Mouse (Mus musculus) hindbrain, embryonic 14.5 days (tissue): ENCODE measurements around the gene Ntmt1. TPM values are rescaled to one million over a fixed set of nuclear protein-coding genes. Genes with fewer than 3 reads are reported as not detected.

Source experiments
- ATAC-seq: fragments of 200-750 bp; cut with Nextera tagmentation; 2 replicates; pipeline ENCODE4 v1.8.0; 2017; ENCODE audit warnings: moderate number of reproducible peaks, mild to moderate bottlenecking, moderate TSS enrichment, moderate library complexity; ENCODE audit not compliant: low FRiP score
- DNase-seq: peaks from one replicate; pipeline ENCODE4 v3.0.0-alpha.2; 2015; ENCODE audit warnings: low spot score
- H3K27ac ChIP-seq: fragments of 300-500 bp; sonication (generic); 2 replicates; pipeline ENCODE4 v1.5.1; 2014; ENCODE audit warnings: mild to moderate bottlenecking, moderate library complexity
- H3K27me3 ChIP-seq: fragments of 300-500 bp; sonication (generic); 2 replicates; pipeline ENCODE4 v1.6.1; 2014; ENCODE audit warnings: mild to moderate bottlenecking, low read length, mixed read lengths; ENCODE audit not compliant: control insufficient read depth, insufficient read depth
- H3K36me3 ChIP-seq: fragments of 300-500 bp; sonication (generic); replicated peaks from 2 replicates; pipeline ENCODE4 v1.6.1; 2014; ENCODE audit not compliant: control insufficient read depth, insufficient read depth
- H3K4me1 ChIP-seq: fragments of 300-500 bp; sonication (generic); replicated peaks from 2 replicates; pipeline ENCODE4 v1.6.1; 2014; ENCODE audit warnings: antibody characterized with exemption, low read length, mixed read lengths; ENCODE audit not compliant: control insufficient read depth, insufficient read depth
- H3K4me2 ChIP-seq: fragments of 300-500 bp; sonication (generic); replicated peaks from 2 replicates; pipeline ENCODE4 v1.6.1; 2014; ENCODE audit warnings: mild to moderate bottlenecking, moderate library complexity
- H3K4me3 ChIP-seq: fragments of 300-500 bp; sonication (generic); replicated peaks from 2 replicates; pipeline ENCODE4 v1.5.1; 2014; ENCODE audit warnings: mild to moderate bottlenecking, low read length
- H3K9ac ChIP-seq: fragments of 300-500 bp; sonication (generic); 2 replicates; pipeline ENCODE4 v1.6.1; 2014
- H3K9me3 ChIP-seq: fragments of 300-500 bp; sonication (generic); 2 replicates; pipeline ENCODE4 v1.6.1; 2016; ENCODE audit warnings: low read length; ENCODE audit not compliant: control insufficient read depth
- WGBS: fragments of 180-500 bp; shearing (Covaris S2); extraction: QIAGEN DNeasy Blood & Tissue Kit; methylation state at CpG from one replicate; pipeline ENCODE4 v1.1.7; 2014; 5-methylcytosine and 5-hydroxymethylcytosine counted together
- polyA plus RNA-seq: library from polyadenylated mRNA; unstranded; fragments of >200 nt; fragmentation: Nextera tagmentation; extraction: Ambion mirVana; gene quantifications from 2 replicates; pipeline ENCODE4 v1.2.1, GENCODE M21; 2014

Gene Ntmt1
- polyA plus RNA-seq, 1 experiment from 2014 or later: 102 TPM

- DNase-seq (no peak), ATAC-seq (no peak)
- no peaks in the 10 kb centered on the region for H3K36me3 ChIP-seq
- 0 out of 2 replicates have a peak overlapping the region, but pooled peaks have one; percentile 38 for H3K4me3 ChIP-seq
- H3K9me3 ChIP-seq: no peaks in the 10 kb centered on the region
- H3K27me3 ChIP-seq: peaks cover 38% of the 10 kb centered on the region
- no peak overlapping the region for H3K27ac ChIP-seq
- WGBS: 82% methylated on average over 8 of the region's 8 CpGs
- H3K4me1 ChIP-seq: no peaks in the 10 kb centered on the region; the same call in 1 of the 2 replicates
- peak overlapping the region; percentile 66; the same call in 1 of the 2 replicates for H3K4me2 ChIP-seq
- no peak overlapping the region for H3K9ac ChIP-seq
Measured at GRCm38 (mm10) chr2:30846236-30846635, 38.6 kb downstream of the Ntmt1 start.

- Histone ChIP-seq H3K27me3 (peaks cover 38% of the 10 kb centered on the region), H3K9me3 (no peaks in the 10 kb centered on the region), H3K4me2 (no peak overlapping the region), H3K4me1 (no peaks in the 10 kb centered on the region; the same call in 1 of the 2 replicates), H3K4me3 (no peak overlapping the region), H3K9ac (no peak overlapping the region), H3K36me3 (no peaks in the 10 kb centered on the region), H3K27ac (no peak overlapping the region)
- 30% methylated on average over 6 of the region's 6 CpGs for WGBS
- no peak for DNase-seq
- ATAC-seq: no peak
Measured at GRCm38 (mm10) chr2:30846723-30847122, 39.1 kb downstream of the Ntmt1 start.

GRCm38 (mm10) chr2:30848184-30848583 is 40.6 kb downstream of the Ntmt1 start:
- Histone ChIP-seq H3K4me2 (no peak overlapping the region), H3K36me3 (no peaks in the 10 kb centered on the region), H3K9me3 (no peaks in the 10 kb centered on the region), H3K27me3 (peaks cover 33% of the 10 kb centered on the region), H3K9ac (no peak overlapping the region), H3K4me3 (no peak overlapping the region), H3K27ac (no peak overlapping the region), H3K4me1 (no peaks in the 10 kb centered on the region; the same call in 1 of the 2 replicates)
- 64% methylated on average over 8 of the region's 8 CpGs for WGBS
- ATAC-seq (no peak), DNase-seq (no peak)

GRCm38 (mm10) chr2:30850581-30850980 is 43.0 kb downstream of the Ntmt1 start:
- Histone ChIP-seq H3K4me3 (no peak overlapping the region), H3K27ac (no peak overlapping the region), H3K4me2 (no peak overlapping the region), H3K9ac (no peak overlapping the region), H3K27me3 (peaks cover 15% of the 10 kb centered on the region), H3K4me1 (no peaks in the 10 kb centered on the region; the same call in 1 of the 2 replicates), H3K36me3 (no peaks in the 10 kb centered on the region), H3K9me3 (no peaks in the 10 kb centered on the region)
- ATAC-seq (no peak), DNase-seq (no peak)
- WGBS: 70% methylated on average over 6 of the region's 6 CpGs

- Histone ChIP-seq H3K36me3 (no peaks in the 10 kb centered on the region), H3K9me3 (no peaks in the 10 kb centered on the region), H3K9ac (peak overlapping the region; percentile 20; the same call in 1 of the 2 replicates), H3K4me2 (no peak overlapping the region), H3K4me3 (no peak overlapping the region), H3K4me1 (no peaks in the 10 kb centered on the region; the same call in 1 of the 2 replicates), H3K27me3 (no peaks in the 10 kb centered on the region), H3K27ac (no peak overlapping the region)
- no peak for DNase-seq
- no peak for ATAC-seq
- WGBS: 37% methylated on average over 20 of the region's 20 CpGs
Measured at GRCm38 (mm10) chr2:30852771-30853313, 45.2 kb downstream of the Ntmt1 start.

DNA sequence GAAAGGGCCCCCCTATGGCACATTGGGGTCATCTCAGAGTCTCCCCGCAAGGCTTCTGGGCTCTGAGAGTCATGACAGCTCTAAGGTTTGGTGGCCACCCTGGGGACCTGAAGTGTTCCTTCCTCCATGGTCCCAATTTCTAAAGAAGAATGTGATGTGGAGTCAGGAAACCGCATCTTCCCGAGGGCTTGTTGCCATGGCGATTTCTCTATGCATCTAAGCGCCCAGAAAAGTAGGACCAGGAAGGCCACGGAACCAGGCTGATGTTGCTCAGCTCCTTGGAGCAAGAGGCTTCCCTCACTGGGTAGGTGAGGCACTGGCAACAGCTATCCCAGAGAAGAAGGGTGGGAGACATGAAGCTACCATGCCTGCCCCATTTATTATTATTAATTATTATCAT is 49.5 kb downstream of the Ntmt1 start:
- ATAC-seq: no peak
- Histone ChIP-seq H3K4me1 (no peaks in the 10 kb centered on the region; the same call in 1 of the 2 replicates), H3K9ac (no peak overlapping the region), H3K9me3 (no peaks in the 10 kb centered on the region), H3K4me2 (no peak overlapping the region), H3K27ac (no peak overlapping the region), H3K4me3 (no peak overlapping the region), H3K27me3 (no peaks in the 10 kb centered on the region), H3K36me3 (no peaks in the 10 kb centered on the region)
- DNase-seq: no peak
- WGBS: 49% methylated on average over 6 of the region's 6 CpGs

DNA sequence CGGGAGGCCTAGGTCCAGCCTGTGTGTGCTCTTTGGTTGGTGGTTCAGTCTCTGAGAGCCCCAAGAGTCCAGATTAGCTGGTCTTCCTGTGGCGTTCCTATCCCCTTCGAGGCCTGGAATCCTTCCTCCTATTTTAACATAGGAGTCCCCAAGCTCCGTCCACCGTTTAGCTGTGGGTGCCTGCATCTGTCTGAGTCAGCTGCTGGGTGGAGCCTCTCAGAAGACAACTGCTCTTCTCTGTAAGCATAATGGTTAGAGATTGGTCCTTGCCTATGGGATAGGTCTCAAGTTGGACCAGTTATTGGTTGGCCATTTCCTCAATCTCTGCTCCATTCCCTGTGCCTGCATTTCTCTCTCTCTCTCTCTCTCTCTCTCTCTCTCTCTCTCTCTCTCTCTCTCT is 52.2 kb downstream of the Ntmt1 start:
- no peak overlapping the region for H3K4me3 ChIP-seq
- no peak overlapping the region for H3K27ac ChIP-seq
- no peak overlapping the region for H3K4me2 ChIP-seq
- no peak overlapping the region for H3K9ac ChIP-seq
- H3K9me3 ChIP-seq: no peaks in the 10 kb centered on the region
- H3K4me1 ChIP-seq: peaks cover 4% of the 10 kb centered on the region; the same call in 1 of the 2 replicates
- H3K36me3 ChIP-seq: no peaks in the 10 kb centered on the region
- WGBS: 86% methylated on average over 5 of the region's 5 CpGs
- ATAC-seq (no peak), DNase-seq (no peak)
- H3K27me3 ChIP-seq: peaks cover 10% of the 10 kb centered on the region

DNA sequence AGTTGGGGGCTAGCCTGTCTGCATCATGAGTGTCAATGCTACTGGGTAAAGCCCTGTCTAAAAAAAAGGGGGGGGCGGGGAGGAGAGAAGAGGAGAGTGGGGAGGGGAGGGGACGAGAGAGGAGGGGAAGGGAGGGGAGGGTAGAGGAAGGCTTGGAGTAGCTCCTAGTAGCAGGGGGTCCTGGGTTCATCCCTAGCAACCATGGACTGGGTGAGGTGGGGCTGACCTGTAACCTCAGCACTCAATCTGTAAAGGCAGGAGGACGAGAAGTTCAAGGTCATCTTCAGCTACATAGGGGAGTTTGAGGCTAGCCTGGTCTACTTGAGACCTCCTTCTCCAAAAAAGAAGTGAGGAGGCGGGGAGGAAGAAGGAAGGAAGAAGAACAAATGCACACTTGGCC is 54.5 kb downstream of the Ntmt1 start:
- no peak overlapping the region for H3K4me3 ChIP-seq
- H3K27me3 ChIP-seq: peaks cover 16% of the 10 kb centered on the region
- 27% methylated on average over 2 of the region's 4 CpGs for WGBS

GRCm38 (mm10) chr2:30863574-30863973 is 55.9 kb downstream of the Ntmt1 start:
- DNase-seq: no peak
- no peak overlapping the region for H3K27ac ChIP-seq
- H3K36me3 ChIP-seq: no peaks in the 10 kb centered on the region
- H3K4me3 ChIP-seq: no peak overlapping the region
- H3K9ac ChIP-seq: no peak overlapping the region
- H3K27me3 ChIP-seq: peaks cover 16% of the 10 kb centered on the region
- 81% methylated on average over 9 of the region's 9 CpGs for WGBS
- peaks cover 7% of the 10 kb centered on the region; the same call in 1 of the 2 replicates for H3K4me1 ChIP-seq
- no peak for ATAC-seq
- no peaks in the 10 kb centered on the region for H3K9me3 ChIP-seq
- H3K4me2 ChIP-seq: no peak overlapping the region

More for the DNA sequence above, 54.5 kb downstream of the Ntmt1 start:
- Histone ChIP-seq H3K4me1 (peaks cover 7% of the 10 kb centered on the region; the same call in 1 of the 2 replicates), H3K36me3 (no peaks in the 10 kb centered on the region), H3K4me2 (no peak overlapping the region), H3K27ac (no peak overlapping the region), H3K9me3 (no peaks in the 10 kb centered on the region), H3K9ac (no peak overlapping the region)
- DNase-seq (no peak), ATAC-seq (no peak)
